Mouse (Mus musculus) intestine, embryonic 14.5 days (tissue): ENCODE results near the gene Slc1a3. TPM values are rescaled to one million over a fixed set of nuclear protein-coding genes. Genes with fewer than 3 reads are reported as not detected.

Experiments used
- ATAC-seq: fragments of 200-750 bp; cut with Nextera tagmentation; replicated peaks from 2 replicates; pipeline ENCODE4 v1.8.0; 2017; ENCODE audit warnings: low read depth, moderate number of reproducible peaks, moderate TSS enrichment, moderate library complexity; ENCODE audit not compliant: low FRiP score, low TSS enrichment
- DNase-seq: peaks from one replicate; pipeline ENCODE4 v3.0.0-alpha.2; 2018; ENCODE audit warnings: low spot score
- H3K27ac ChIP-seq: fragments of 300-500 bp; sonication (generic); 2 replicates; pipeline ENCODE4 v1.5.1; 2014; ENCODE audit warnings: low read depth, mild to moderate bottlenecking, control low read depth
- H3K27me3 ChIP-seq: fragments of 300-500 bp; sonication (generic); replicated peaks from 2 replicates; pipeline ENCODE4 v1.6.1; 2014; ENCODE audit warnings: low read length, control low read depth; ENCODE audit not compliant: control insufficient read depth, insufficient read depth
- H3K36me3 ChIP-seq: fragments of 300-500 bp; sonication (generic); 2 replicates; pipeline ENCODE4 v1.6.1; 2014; ENCODE audit warnings: low read length, control low read depth; ENCODE audit not compliant: control insufficient read depth, insufficient read depth
- H3K4me1 ChIP-seq: fragments of 300-500 bp; sonication (generic); replicated peaks from 2 replicates; pipeline ENCODE4 v1.6.1; 2014; ENCODE audit warnings: low read length, control low read depth, mixed read lengths; ENCODE audit not compliant: control insufficient read depth, insufficient read depth
- H3K4me2 ChIP-seq: fragments of 300-500 bp; sonication (generic); 2 replicates; pipeline ENCODE4 v1.6.1; 2014; ENCODE audit warnings: low read length
- H3K4me3 ChIP-seq: fragments of 300-500 bp; sonication (generic); 2 replicates; pipeline ENCODE4 v1.5.1; 2014; ENCODE audit warnings: low read depth, low read length, control low read depth, mixed read lengths
- H3K9ac ChIP-seq: fragments of 300-500 bp; sonication (generic); 2 replicates; pipeline ENCODE4 v1.6.1; 2014; ENCODE audit warnings: mild to moderate bottlenecking, low read length
- H3K9me3 ChIP-seq: fragments of 300-500 bp; sonication (generic); 2 replicates; pipeline ENCODE4 v1.6.1; 2016; ENCODE audit warnings: low read length, control low read depth; ENCODE audit not compliant: control insufficient read depth
- WGBS: fragments of 180-500 bp; shearing (Covaris S2); extraction: QIAGEN DNeasy Blood & Tissue Kit; methylation state at CpG from one replicate; pipeline ENCODE4 v1.1.7; 2014; 5-methylcytosine and 5-hydroxymethylcytosine counted together
- polyA plus RNA-seq: library from polyadenylated mRNA; unstranded; fragments of >200 nt; fragmentation: Nextera tagmentation; extraction: Ambion mirVana; gene quantifications from 2 replicates; pipeline ENCODE4 v1.2.1, GENCODE M21; 2014

Slc1a3 gene
- polyA plus RNA-seq = 9.5 and 11.6 TPM in 2 replicates

DNA sequence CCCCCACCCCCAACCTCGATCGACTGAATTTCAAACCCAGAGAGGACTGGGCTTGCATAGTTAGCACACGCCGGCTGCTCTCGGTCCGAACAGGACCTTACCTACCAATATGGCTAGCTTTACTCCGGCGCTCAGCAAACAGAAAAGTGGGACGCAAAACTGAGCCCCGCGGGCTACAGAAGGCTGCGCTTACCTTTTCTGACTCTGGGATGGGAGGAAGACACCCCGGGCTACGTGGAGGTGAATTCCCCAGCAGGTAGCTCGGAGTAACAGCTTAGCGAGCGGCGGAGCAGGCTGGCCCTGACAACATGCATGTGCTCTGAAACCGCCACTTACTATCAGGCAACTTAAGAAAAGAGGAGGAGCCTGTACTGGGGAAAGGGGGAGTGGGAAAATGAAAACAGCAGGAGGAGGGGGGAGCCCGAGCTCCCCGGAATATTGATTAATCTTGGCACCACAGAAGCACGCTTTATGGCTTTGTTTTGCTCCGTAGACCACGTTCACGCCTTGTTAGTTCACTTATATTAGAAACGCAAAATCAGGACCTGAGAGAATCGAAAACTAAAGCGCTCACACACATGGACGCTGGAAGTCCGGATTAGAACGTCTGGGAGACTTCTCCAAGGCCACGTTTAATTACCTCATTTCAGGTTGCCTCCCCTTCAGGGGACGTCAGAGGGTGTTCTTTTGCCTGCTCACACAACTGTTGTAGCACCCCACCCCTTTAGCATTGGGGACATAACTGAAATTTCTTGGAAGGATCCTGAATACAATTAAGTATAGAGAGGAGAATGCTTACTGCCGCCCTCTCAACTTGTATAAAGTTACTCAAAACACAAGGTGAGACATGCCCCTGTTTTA is at the start of gene Slc1a3:
Slc1a3 (minus strand) TSS at position 619 of the 861 bp plus-strand sequence.
- Histone ChIP-seq H3K4me1 (no peaks in the 10 kb centered on the region; the same call in 1 of the 2 replicates), H3K27me3 (no peaks in the 10 kb centered on the region), H3K9ac (peak within 1 kb of the TSS; percentile 60), H3K27ac (no peak within 1 kb of the TSS), H3K4me3 (peak within 1 kb of the TSS; percentile 69), H3K4me2 (peak within 1 kb of the TSS; percentile 87), H3K9me3 (no peaks in the 10 kb centered on the region), H3K36me3 (no peaks in the 10 kb centered on the region)
- peak; percentile 83 for ATAC-seq
- WGBS = under 1% methylated on average over 34 of the region's 34 CpGs
- DNase-seq = peak; percentile 87

DNA sequence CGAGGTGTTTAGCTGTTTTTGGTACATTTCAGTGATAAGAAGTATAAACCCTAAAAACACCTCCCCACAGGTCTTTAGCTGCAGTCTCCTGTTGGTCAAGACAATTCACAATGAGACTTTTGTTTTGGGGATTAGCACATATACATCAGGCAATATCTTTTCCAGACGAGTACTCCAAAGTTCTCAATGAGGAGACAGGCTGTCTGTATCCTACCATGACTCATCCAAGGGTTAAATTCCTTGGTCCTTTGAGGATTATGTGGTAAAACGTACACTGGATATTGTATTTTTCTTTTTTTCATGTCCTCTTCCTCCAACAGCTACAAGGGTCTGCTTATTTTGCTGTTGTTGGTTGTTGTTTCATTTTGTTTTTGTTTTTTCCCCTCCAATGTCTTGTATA is 48.5 kb upstream of the Slc1a3 start:
- H3K4me2 ChIP-seq = no peak overlapping the region
- H3K27me3 ChIP-seq = no peaks in the 10 kb centered on the region
- ATAC-seq = no peak
- H3K4me1 ChIP-seq = peaks cover 5% of the 10 kb centered on the region; the same call in 1 of the 2 replicates
- H3K9me3 ChIP-seq = no peaks in the 10 kb centered on the region
- H3K36me3 ChIP-seq = no peaks in the 10 kb centered on the region
- no peak overlapping the region for H3K4me3 ChIP-seq
- no peak overlapping the region for H3K27ac ChIP-seq
- no peak for DNase-seq
- 61% methylated on average over 3 of the region's 3 CpGs for WGBS
- H3K9ac ChIP-seq = no peak overlapping the region

DNA sequence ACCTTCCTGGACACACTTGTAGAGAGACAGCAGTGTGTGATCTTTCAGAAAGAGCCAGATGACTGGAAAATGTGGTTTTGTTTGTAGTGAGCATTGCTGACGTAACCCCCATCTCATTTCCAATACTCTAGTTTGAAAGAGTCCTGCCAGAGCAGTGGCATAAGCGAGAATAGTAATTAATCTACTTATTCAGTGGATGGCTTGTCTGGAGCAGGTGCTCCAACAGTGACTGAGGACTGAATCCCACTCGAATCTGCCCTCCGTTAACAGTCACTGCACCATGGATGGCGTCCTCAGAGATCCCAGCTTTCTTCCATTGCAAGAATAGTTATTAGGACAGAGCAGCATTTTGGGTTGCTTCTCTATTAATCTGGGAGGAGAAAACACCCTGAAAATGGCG is 45.9 kb upstream of the Slc1a3 start:
- ATAC-seq = no peak
- Histone ChIP-seq H3K4me3 (no peak overlapping the region), H3K27me3 (no peaks in the 10 kb centered on the region), H3K9ac (no peak overlapping the region), H3K4me1 (peaks cover 2% of the 10 kb centered on the region; the same call in 1 of the 2 replicates), H3K27ac (no peak overlapping the region), H3K36me3 (no peaks in the 10 kb centered on the region), H3K4me2 (no peak overlapping the region), H3K9me3 (no peaks in the 10 kb centered on the region)
- no peak for DNase-seq
- 80% methylated on average over 6 of the region's 6 CpGs for WGBS

DNA sequence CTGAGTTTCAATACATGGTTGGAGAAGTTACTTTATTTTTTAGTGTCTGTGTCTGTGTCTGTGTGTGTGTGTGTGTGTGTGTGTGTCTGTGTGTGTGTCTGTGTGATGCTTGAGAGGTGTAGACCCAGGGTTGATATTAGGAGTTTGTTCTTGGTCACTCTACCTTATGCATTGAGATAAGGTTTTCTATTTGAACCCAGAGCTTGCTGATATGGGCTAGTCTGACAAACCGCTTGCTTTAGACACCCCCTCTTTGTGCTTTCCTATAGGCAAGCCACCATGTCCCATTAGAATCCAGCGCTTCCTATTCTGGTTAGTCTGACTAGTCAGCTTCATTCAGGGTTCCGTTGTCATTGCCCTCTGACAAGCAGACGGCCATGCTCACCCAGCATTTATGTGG is 39.2 kb upstream of the Slc1a3 start:
- H3K9me3 ChIP-seq = no peaks in the 10 kb centered on the region
- no peaks in the 10 kb centered on the region for H3K27me3 ChIP-seq
- H3K27ac ChIP-seq = no peak overlapping the region
- H3K36me3 ChIP-seq = no peaks in the 10 kb centered on the region
- WGBS = 95% methylated on average over 4 of the region's 4 CpGs
- no peak for DNase-seq
- ATAC-seq = no peak
- no peak overlapping the region for H3K9ac ChIP-seq
- no peaks in the 10 kb centered on the region for H3K4me1 ChIP-seq
- no peak overlapping the region for H3K4me2 ChIP-seq
- H3K4me3 ChIP-seq = no peak overlapping the region

- Histone ChIP-seq H3K4me2 (no peak overlapping the region), H3K27ac (no peak overlapping the region), H3K4me1 (no peaks in the 10 kb centered on the region), H3K9ac (no peak overlapping the region), H3K36me3 (no peaks in the 10 kb centered on the region), H3K4me3 (no peak overlapping the region), H3K9me3 (no peaks in the 10 kb centered on the region), H3K27me3 (no peaks in the 10 kb centered on the region)
- DNase-seq (no peak), ATAC-seq (no peak)
- 63% methylated on average over 1 of the region's 1 CpGs for WGBS
These were observed 38.2 kb upstream of the Slc1a3 start for GRCm38 (mm10) chr15:8748771-8749170.

DNA sequence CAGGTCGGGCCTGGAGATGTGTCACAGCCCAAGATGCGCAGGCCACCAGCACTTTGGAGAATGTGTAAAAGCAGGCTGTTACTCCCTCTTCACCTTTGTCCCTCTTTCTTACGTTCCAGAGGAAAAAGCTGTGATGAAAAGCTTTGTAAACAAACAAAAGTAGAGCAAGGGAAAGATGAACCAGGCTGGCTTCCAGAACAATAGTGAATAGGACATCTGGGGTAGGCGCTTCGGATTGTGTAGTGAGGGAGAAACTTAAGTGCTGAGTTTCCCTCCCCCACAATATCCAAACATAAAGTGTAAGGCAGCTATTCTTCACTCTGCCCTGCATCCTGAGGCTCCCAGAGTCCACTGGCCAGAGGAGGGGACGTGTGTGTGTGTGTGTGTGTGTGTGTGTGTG is 31.0 kb upstream of the Slc1a3 start:
- Histone ChIP-seq H3K4me3 (no peak overlapping the region), H3K27ac (no peak overlapping the region), H3K36me3 (no peaks in the 10 kb centered on the region), H3K27me3 (no peaks in the 10 kb centered on the region), H3K9ac (no peak overlapping the region), H3K4me2 (no peak overlapping the region), H3K4me1 (no peaks in the 10 kb centered on the region), H3K9me3 (no peaks in the 10 kb centered on the region)
- WGBS = 38% methylated on average over 6 of the region's 6 CpGs
- DNase-seq (no peak), ATAC-seq (no peak)

- H3K9ac ChIP-seq = no peak overlapping the region
- H3K4me1 ChIP-seq = no peaks in the 10 kb centered on the region
- no peaks in the 10 kb centered on the region for H3K9me3 ChIP-seq
- H3K4me3 ChIP-seq = no peak overlapping the region
- H3K27ac ChIP-seq = no peak overlapping the region
- H3K36me3 ChIP-seq = no peaks in the 10 kb centered on the region
- DNase-seq (no peak), ATAC-seq (no peak)
- no peaks in the 10 kb centered on the region for H3K27me3 ChIP-seq
- 92% methylated on average over 8 of the region's 8 CpGs for WGBS
- H3K4me2 ChIP-seq = no peak overlapping the region
These were observed 30.2 kb upstream of the Slc1a3 start for GRCm38 (mm10) chr15:8740724-8741123.

GRCm38 (mm10) chr15:8738156-8738555 is 27.6 kb upstream of the Slc1a3 start:
- Histone ChIP-seq H3K4me2 (no peak overlapping the region), H3K9me3 (no peaks in the 10 kb centered on the region), H3K4me3 (no peak overlapping the region), H3K36me3 (no peaks in the 10 kb centered on the region), H3K4me1 (no peaks in the 10 kb centered on the region), H3K27ac (no peak overlapping the region), H3K27me3 (no peaks in the 10 kb centered on the region), H3K9ac (no peak overlapping the region)
- 89% methylated on average over 5 of the region's 5 CpGs for WGBS
- no peak for DNase-seq
- ATAC-seq = no peak

DNA sequence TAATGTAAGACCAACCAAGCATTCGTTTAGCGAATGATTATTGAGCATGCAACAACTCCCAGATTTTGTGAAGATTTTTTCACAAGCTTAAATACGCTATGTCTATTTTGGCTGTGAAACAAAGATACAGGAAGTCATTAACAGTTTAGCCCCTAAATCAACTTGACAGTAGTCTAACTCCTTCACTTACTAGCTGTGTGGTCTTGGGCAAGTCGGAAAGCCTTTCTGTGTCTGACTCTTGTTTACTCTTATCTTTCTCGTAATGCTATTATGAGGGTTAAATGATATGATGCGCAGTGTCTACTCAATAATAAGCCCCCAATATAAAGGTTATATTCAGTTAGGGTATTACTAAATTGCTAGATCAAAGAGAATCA is 23.8 kb upstream of the Slc1a3 start:
- H3K4me2 ChIP-seq = no peak overlapping the region
- DNase-seq (no peak), ATAC-seq (no peak)
- no peaks in the 10 kb centered on the region for H3K4me1 ChIP-seq
- 0 out of 2 replicates have a peak overlapping the region, but pooled peaks have one; percentile 3 for H3K27ac ChIP-seq
- 37% methylated on average over 6 of the region's 6 CpGs for WGBS
- H3K27me3 ChIP-seq = no peaks in the 10 kb centered on the region
- no peak overlapping the region for H3K9ac ChIP-seq
- no peaks in the 10 kb centered on the region for H3K36me3 ChIP-seq
- H3K4me3 ChIP-seq = no peak overlapping the region
- no peaks in the 10 kb centered on the region for H3K9me3 ChIP-seq
